Mouse (Mus musculus): ENCODE measurements around the gene Cdc14b. TPM values are rescaled to one million over a fixed set of nuclear protein-coding genes. Genes with fewer than 3 reads are reported as not detected.

The Cdc14b gene
- polyA plus RNA-seq, 1 experiment from 2014 or later: 16.9 TPM

- no peaks in the 10 kb centered on the region for H3K9me3 ChIP-seq (ENCODE audit: low read length)
- no peaks in the 10 kb centered on the region for H3K4me1 ChIP-seq (ENCODE audit: insufficient read depth, low read length)
- no peak overlapping the region for H3K27ac ChIP-seq (ENCODE audit: low read length)
- H3K9ac ChIP-seq (replicated peaks; ENCODE audit: low read length): no peak overlapping the region
- ATAC-seq (ENCODE audit: low FRiP score, low TSS enrichment): no peak
- 80% methylated on average over 7 of the region's 7 CpGs for WGBS
- H3K27me3 ChIP-seq (ENCODE audit: insufficient read depth, low read length): no peaks in the 10 kb centered on the region
- no peak overlapping the region for H3K4me2 ChIP-seq (replicated peaks; ENCODE audit: low read depth, low read length)
- H3K36me3 ChIP-seq (ENCODE audit: insufficient read depth, low read length): peaks cover 18% of the 10 kb centered on the region
- H3K4me3 ChIP-seq (ENCODE audit: low read length): no peak overlapping the region
These were observed 89.9 kb downstream of the Cdc14b start for GRCm38 (mm10) chr13:64185176-64185575.

- H3K4me3 ChIP-seq (ENCODE audit: low read length): no peak overlapping the region
These were observed 90.7 kb downstream of the Cdc14b start for GRCm38 (mm10) chr13:64184361-64184760.

GRCm38 (mm10) chr13:64183583-64183982 is 91.5 kb downstream of the Cdc14b start:
- Histone ChIP-seq H3K9ac (replicated peaks; ENCODE audit: low read length) (no peak overlapping the region), H3K4me2 (replicated peaks; ENCODE audit: low read depth, low read length) (no peak overlapping the region), H3K27me3 (ENCODE audit: insufficient read depth, low read length) (no peaks in the 10 kb centered on the region), H3K27ac (ENCODE audit: low read length) (no peak overlapping the region), H3K36me3 (ENCODE audit: insufficient read depth, low read length) (peaks cover 22% of the 10 kb centered on the region), H3K4me1 (ENCODE audit: insufficient read depth, low read length) (no peaks in the 10 kb centered on the region), H3K9me3 (ENCODE audit: low read length) (no peaks in the 10 kb centered on the region), H3K4me3 (ENCODE audit: low read length) (no peak overlapping the region)
- ATAC-seq (ENCODE audit: low FRiP score, low TSS enrichment): no peak
- 83% methylated on average over 4 of the region's 4 CpGs for WGBS

More at GRCm38 (mm10) chr13:64184361-64184760, 90.7 kb downstream of the Cdc14b start:
- Histone ChIP-seq H3K36me3 (ENCODE audit: insufficient read depth, low read length) (peaks cover 20% of the 10 kb centered on the region), H3K27ac (ENCODE audit: low read length) (no peak overlapping the region), H3K9me3 (ENCODE audit: low read length) (no peaks in the 10 kb centered on the region), H3K4me1 (ENCODE audit: insufficient read depth, low read length) (no peaks in the 10 kb centered on the region), H3K4me2 (replicated peaks; ENCODE audit: low read depth, low read length) (no peak overlapping the region), H3K9ac (replicated peaks; ENCODE audit: low read length) (no peak overlapping the region), H3K27me3 (ENCODE audit: insufficient read depth, low read length) (no peaks in the 10 kb centered on the region)
- WGBS: 85% methylated on average over 10 of the region's 10 CpGs
- no peak for ATAC-seq (ENCODE audit: low FRiP score, low TSS enrichment)

GRCm38 (mm10) chr13:64182091-64182490 is 93.0 kb downstream of the Cdc14b start:
- Histone ChIP-seq H3K4me1 (ENCODE audit: insufficient read depth, low read length) (no peaks in the 10 kb centered on the region), H3K27ac (ENCODE audit: low read length) (no peak overlapping the region), H3K4me3 (ENCODE audit: low read length) (no peak overlapping the region), H3K4me2 (replicated peaks; ENCODE audit: low read depth, low read length) (no peak overlapping the region), H3K36me3 (ENCODE audit: insufficient read depth, low read length) (peaks cover 26% of the 10 kb centered on the region), H3K27me3 (ENCODE audit: insufficient read depth, low read length) (no peaks in the 10 kb centered on the region), H3K9me3 (ENCODE audit: low read length) (no peaks in the 10 kb centered on the region), H3K9ac (replicated peaks; ENCODE audit: low read length) (no peak overlapping the region)
- ATAC-seq (ENCODE audit: low FRiP score, low TSS enrichment): no peak
- 70% methylated on average over 2 of the region's 2 CpGs for WGBS

GRCm38 (mm10) chr13:64180888-64181287 is 94.2 kb downstream of the Cdc14b start:
- ATAC-seq (ENCODE audit: low FRiP score, low TSS enrichment): no peak
- WGBS: 80% methylated on average over 3 of the region's 3 CpGs
- H3K36me3 ChIP-seq (ENCODE audit: insufficient read depth, low read length): peaks cover 25% of the 10 kb centered on the region
- no peak overlapping the region for H3K27ac ChIP-seq (ENCODE audit: low read length)
- H3K4me2 ChIP-seq (replicated peaks; ENCODE audit: low read depth, low read length): no peak overlapping the region
- no peak overlapping the region for H3K9ac ChIP-seq (replicated peaks; ENCODE audit: low read length)
- no peaks in the 10 kb centered on the region for H3K9me3 ChIP-seq (ENCODE audit: low read length)
- H3K4me1 ChIP-seq (ENCODE audit: insufficient read depth, low read length): no peaks in the 10 kb centered on the region
- H3K27me3 ChIP-seq (ENCODE audit: insufficient read depth, low read length): no peaks in the 10 kb centered on the region
- no peak overlapping the region for H3K4me3 ChIP-seq (ENCODE audit: low read length)

- no peaks in the 10 kb centered on the region for H3K4me1 ChIP-seq (ENCODE audit: insufficient read depth, low read length)
- no peak overlapping the region for H3K4me3 ChIP-seq (ENCODE audit: low read length)
- no peak for ATAC-seq (ENCODE audit: low FRiP score, low TSS enrichment)
- 81% methylated on average over 4 of the region's 4 CpGs for WGBS
- no peak overlapping the region for H3K9ac ChIP-seq (replicated peaks; ENCODE audit: low read length)
- no peak overlapping the region for H3K27ac ChIP-seq (ENCODE audit: low read length)
- H3K9me3 ChIP-seq (ENCODE audit: low read length): no peaks in the 10 kb centered on the region
- H3K4me2 ChIP-seq (replicated peaks; ENCODE audit: low read depth, low read length): no peak overlapping the region
- peaks cover 23% of the 10 kb centered on the region for H3K36me3 ChIP-seq (ENCODE audit: insufficient read depth, low read length)
- no peaks in the 10 kb centered on the region for H3K27me3 ChIP-seq (ENCODE audit: insufficient read depth, low read length)
These were observed 94.8 kb downstream of the Cdc14b start for GRCm38 (mm10) chr13:64180300-64180699.

GRCm38 (mm10) chr13:64178746-64179652 is 96.1 kb downstream of the Cdc14b start:
- H3K27me3 ChIP-seq (ENCODE audit: insufficient read depth, low read length): no peaks in the 10 kb centered on the region
- no peak overlapping the region for H3K9ac ChIP-seq (replicated peaks; ENCODE audit: low read length)
- no peak overlapping the region for H3K27ac ChIP-seq (ENCODE audit: low read length)
- ATAC-seq (ENCODE audit: low FRiP score, low TSS enrichment): no peak
- H3K4me3 ChIP-seq (ENCODE audit: low read length): no peak overlapping the region
- H3K4me1 ChIP-seq (ENCODE audit: insufficient read depth, low read length): no peaks in the 10 kb centered on the region
- no peak overlapping the region for H3K4me2 ChIP-seq (replicated peaks; ENCODE audit: low read depth, low read length)
- no peaks in the 10 kb centered on the region for H3K9me3 ChIP-seq (ENCODE audit: low read length)
- H3K36me3 ChIP-seq (ENCODE audit: insufficient read depth, low read length): peaks cover 26% of the 10 kb centered on the region
- 81% methylated on average over 13 of the region's 13 CpGs for WGBS

GRCm38 (mm10) chr13:64178000-64178399 is 97.1 kb downstream of the Cdc14b start:
- Histone ChIP-seq H3K27ac (ENCODE audit: low read length) (no peak overlapping the region), H3K4me1 (ENCODE audit: insufficient read depth, low read length) (no peaks in the 10 kb centered on the region), H3K9ac (replicated peaks; ENCODE audit: low read length) (no peak overlapping the region), H3K27me3 (ENCODE audit: insufficient read depth, low read length) (no peaks in the 10 kb centered on the region), H3K9me3 (ENCODE audit: low read length) (no peaks in the 10 kb centered on the region), H3K36me3 (ENCODE audit: insufficient read depth, low read length) (peaks cover 25% of the 10 kb centered on the region), H3K4me3 (ENCODE audit: low read length) (no peak overlapping the region), H3K4me2 (replicated peaks; ENCODE audit: low read depth, low read length) (no peak overlapping the region)
- no peak for ATAC-seq (ENCODE audit: low FRiP score, low TSS enrichment)
- 82% methylated on average over 7 of the region's 7 CpGs for WGBS

- 95% methylated on average over 25 of the region's 25 CpGs for WGBS
- ATAC-seq (ENCODE audit: low FRiP score, low TSS enrichment): no peak
These were observed 105.3 kb downstream of the Cdc14b start for GRCm38 (mm10) chr13:64169746-64170145.

GRCm38 (mm10) chr13:64163147-64163715 is 111.9 kb downstream of the Cdc14b start:
- no peak for ATAC-seq (ENCODE audit: low FRiP score, low TSS enrichment)
- WGBS: 22% methylated on average over 13 of the region's 13 CpGs
- Histone ChIP-seq H3K4me2 (replicated peaks; ENCODE audit: low read depth, low read length) (peak overlapping the region; percentile 100), H3K27me3 (ENCODE audit: insufficient read depth, low read length) (peaks cover 4% of the 10 kb centered on the region; the same call in 1 of the 2 replicates), H3K4me1 (ENCODE audit: insufficient read depth, low read length) (peaks cover 15% of the 10 kb centered on the region), H3K4me3 (ENCODE audit: low read length) (peak overlapping the region; percentile 73), H3K9me3 (ENCODE audit: low read length) (peaks cover 10% of the 10 kb centered on the region), H3K27ac (ENCODE audit: low read length) (no peak overlapping the region), H3K9ac (replicated peaks; ENCODE audit: low read length) (peak overlapping the region; percentile 79), H3K36me3 (ENCODE audit: insufficient read depth, low read length) (peaks cover 11% of the 10 kb centered on the region)

More at GRCm38 (mm10) chr13:64169746-64170145, 105.3 kb downstream of the Cdc14b start:
- no peaks in the 10 kb centered on the region for H3K27me3 ChIP-seq (ENCODE audit: insufficient read depth, low read length)
- no peaks in the 10 kb centered on the region for H3K4me1 ChIP-seq (ENCODE audit: insufficient read depth, low read length)
- H3K36me3 ChIP-seq (ENCODE audit: insufficient read depth, low read length): peaks cover 64% of the 10 kb centered on the region
- H3K27ac ChIP-seq (ENCODE audit: low read length): no peak overlapping the region
- H3K9me3 ChIP-seq (ENCODE audit: low read length): peaks cover 49% of the 10 kb centered on the region
- H3K9ac ChIP-seq (replicated peaks; ENCODE audit: low read length): no peak overlapping the region
- no peak overlapping the region for H3K4me2 ChIP-seq (replicated peaks; ENCODE audit: low read depth, low read length)
- no peak overlapping the region for H3K4me3 ChIP-seq (ENCODE audit: low read length)

All from kidney, embryonic 16.5 days (tissue).